Mouse (Mus musculus): ENCODE measurements at regions not wholly inside any gene's neighbourhood (a gene's known extent, or its start where the extent isn't known, plus 50 kb on each side); places are given as distances from the start of the nearest gene placed in this dataset.

GRCm38 (mm10) chr5:78621987-78622854 is 1214.4 kb upstream of the Igfbp7 start:
- peak; percentile 11 to 36 for DNase-seq

- no peak for DNase-seq
Observed at GRCm38 (mm10) chr5:78608317-78608716, 1200.5 kb upstream of the Igfbp7 start.

GRCm38 (mm10) chr5:78602599-78602998 is 1194.8 kb upstream of the Igfbp7 start:
- no peak for DNase-seq

- DNase-seq: peak; percentile 49 to 53
Observed at GRCm38 (mm10) chr5:78584823-78585222, 1177.0 kb upstream of the Igfbp7 start.

GRCm38 (mm10) chr5:78556946-78557345 is 1149.1 kb upstream of the Igfbp7 start:
- no peak for DNase-seq

- no peak for DNase-seq
Observed at GRCm38 (mm10) chr5:78535308-78535707, 1127.5 kb upstream of the Igfbp7 start.
